Mouse (Mus musculus): ENCODE measurements around the gene Eif4enif1. TPM values are rescaled to one million over a fixed set of nuclear protein-coding genes. Genes with fewer than 3 reads are reported as not detected.

The Eif4enif1 gene
- total RNA-seq, 2 experiments from 2014 or later = 67.2 to 71.1 TPM

DNA sequence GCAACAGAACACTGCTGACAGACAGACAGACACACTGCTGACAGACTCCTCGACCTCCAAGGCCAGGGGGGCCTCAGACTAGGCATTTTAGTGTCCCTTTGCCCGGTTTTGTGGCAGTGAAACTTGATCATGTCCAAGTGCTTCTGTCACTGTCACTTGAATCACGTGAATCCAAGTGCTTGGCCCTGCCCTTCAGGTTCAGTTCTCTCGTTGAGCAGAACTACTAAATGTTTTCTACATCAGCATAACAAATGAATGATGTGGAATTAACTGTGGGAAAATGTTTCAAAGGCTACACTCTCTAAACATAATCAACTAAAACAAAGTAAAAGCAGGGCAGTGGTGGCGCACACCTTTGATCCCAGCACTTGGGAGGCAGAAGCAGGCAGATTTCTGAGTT is 76.2 kb downstream of the Eif4enif1 start:
- no peak for DNase-seq

DNA sequence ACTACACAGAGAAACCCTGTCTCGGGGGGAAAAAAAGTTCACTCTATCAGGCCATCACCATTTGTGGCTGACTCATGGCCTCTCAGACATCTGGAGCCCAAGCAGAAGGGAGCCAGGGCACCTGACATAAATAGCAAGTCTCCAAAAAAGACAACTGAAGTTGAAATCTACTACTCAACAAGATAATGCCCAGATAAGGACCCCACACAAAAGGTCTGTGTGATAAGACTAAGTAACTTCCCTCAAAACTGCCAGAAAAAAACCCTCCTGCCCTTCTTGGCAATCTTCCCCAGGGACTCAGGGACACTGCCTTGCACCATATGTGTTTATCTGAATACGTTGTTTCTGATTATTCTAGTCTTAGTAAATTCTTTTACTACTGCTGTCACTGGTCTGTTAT is 77.5 kb downstream of the Eif4enif1 start:
- DNase-seq = no peak

DNA sequence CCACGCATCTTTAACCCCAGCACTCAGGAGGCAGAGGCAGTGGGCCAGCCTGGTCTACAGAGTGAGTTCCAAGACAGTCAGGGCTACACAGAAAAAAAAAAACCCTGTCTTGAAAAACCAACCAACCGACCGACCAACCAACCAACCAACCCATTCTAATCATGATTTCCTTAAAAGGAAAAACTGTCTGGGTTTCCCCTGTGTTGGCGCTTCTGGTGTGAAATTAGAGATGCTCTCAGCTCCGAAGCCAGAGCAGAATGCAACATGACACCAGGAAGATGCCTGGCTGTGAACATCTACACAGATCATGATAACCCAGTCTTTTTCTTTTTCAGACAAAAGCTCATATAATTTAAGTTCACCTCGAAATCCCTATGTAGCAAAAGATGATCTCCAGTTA is 80.7 kb downstream of the Eif4enif1 start:
- DNase-seq = no peak

DNA sequence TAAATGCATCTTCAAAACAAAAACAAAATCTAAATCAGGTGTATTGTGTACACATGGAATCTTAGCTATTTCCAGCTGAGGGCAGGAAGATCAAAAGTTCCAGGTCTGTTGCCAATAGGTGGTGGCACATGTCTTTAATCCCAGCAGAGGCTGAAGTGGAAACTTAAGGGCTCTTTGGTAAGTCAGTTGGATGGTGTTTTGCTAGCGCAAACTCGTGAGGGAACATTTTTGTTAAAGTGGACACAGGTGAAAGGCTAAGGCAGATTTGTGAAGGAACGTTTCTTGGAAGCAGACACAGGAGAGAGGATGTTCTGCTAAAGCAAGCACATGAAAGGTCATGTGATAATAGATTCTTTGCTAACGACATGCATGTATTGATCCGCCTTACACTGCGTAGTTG is 81.5 kb downstream of the Eif4enif1 start:
- DNase-seq = no peak

DNA sequence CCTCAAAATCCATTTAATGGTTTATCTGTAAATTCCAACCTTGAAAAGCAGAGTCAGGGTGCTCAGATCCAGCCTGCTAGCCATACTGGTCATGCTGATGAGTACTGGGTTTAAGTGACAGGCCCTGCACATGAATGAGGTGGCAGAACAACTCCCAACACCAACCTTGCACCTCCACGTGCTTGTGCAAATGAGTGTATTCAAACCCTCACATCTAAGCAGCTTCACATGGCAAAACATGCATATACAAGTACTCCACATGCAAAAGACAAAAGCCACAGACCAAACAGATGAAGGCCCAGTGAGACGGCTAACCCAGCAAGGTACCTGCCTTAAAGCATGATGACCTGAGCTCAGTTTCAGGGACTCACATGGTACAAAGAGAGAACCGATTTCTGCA is 83.7 kb downstream of the Eif4enif1 start:
- DNase-seq = no peak

DNA sequence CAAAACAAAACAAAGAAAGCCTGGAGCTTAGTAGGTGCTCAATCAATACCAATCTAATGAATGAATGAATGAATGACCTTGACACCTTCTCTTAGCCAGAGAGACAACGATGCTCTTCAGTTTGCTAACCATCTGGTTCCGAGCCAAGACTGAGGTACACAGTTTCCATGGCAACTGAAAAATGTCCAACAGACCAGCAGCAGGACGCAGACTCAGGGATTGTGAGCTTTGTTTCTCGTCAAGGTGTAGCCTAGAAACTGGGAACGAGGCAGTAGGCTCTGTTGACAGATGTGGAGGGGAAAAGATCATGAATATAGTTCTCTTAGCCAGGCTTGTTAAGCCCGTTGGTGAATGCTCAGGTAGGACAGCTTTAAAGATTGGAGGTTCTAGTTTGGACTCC is 84.9 kb downstream of the Eif4enif1 start:
- DNase-seq = no peak

DNA sequence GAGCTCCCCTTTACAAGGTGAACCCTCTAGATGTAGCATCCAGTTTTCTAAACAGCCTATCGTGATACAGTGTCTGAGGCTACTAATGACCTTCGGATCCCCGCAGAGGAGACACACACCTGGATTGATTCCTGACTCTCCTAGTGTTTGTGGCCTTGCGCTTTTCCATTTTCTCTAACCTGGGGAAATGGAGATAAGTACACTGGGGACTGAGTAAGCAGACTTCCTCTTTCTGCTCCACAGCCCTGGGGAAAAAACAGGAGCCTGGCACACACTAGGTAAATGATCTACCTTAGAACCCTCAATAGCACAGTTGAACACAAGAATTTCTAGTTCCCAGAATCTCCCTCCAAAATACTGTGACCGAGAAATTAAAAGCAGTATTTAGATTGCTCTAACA is 85.7 kb downstream of the Eif4enif1 start:
- DNase-seq = no peak

DNA sequence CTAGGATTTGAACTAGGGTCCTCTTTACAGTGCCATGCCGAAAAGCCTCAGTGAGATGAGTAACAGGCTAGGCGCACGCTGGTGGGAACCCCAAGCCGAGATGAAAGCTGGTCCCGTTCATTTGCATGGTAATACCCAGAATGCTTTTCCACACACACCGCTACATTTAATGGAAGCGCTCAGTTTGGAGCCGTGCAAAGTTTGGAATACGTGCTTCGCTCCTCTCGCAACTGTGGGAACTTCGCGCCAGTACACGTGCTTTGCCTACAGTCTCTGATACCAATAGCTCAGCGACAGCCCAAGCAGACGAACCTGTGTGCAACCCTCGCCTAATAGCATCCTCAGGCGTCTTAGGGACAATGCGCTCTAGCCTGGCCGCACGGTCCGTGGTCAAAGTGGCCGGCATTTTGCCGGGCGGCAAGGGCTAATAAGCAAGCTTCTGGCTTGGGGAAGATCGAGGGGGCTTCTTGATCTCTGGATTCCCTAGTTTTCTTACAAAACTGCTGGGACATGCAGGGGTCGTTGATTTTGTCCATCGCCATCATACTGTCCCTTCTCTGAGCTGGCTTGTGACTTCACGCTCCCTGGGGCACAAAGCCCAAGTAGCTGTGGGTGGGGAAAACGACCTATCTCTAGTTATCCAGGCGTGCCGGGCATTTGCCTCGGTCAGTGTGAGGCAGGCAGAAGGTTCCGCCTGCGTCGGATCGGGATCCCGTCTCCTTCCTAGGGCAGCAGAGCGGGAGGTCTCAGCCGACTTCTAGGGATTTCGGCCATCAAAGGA is 86.5 kb downstream of the Eif4enif1 start, which contains the start of gene Patz1:
TSS of gene Patz1 (plus strand) at position 354 of the 781 bp plus-strand sequence.
- DNase-seq = no peak

DNA sequence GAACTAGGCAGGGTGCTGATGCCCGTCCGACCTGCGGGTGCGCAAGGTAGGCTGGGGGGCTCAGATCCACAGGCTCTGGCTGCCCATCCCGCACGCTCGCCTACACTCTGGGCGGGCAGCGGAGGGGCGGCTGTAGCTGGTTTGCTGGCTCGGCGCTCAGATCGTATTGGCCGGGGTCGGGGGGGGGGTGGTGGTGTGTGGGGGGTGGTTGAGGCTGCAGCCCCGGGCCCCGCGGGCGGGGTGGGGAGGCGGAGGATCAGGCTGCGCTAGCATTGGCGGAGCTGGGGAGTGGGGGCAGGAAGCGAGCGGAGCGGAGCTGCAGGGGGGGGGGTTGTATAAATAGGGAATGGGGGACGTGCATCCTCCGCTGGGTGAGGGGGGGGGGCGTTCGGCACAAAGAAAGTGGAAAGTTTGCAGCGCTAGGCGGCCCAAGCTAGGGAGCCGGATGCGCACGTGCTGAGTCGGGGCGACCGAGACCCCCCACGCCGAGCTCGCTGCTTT is 87.2 kb downstream of the Eif4enif1 start:
- peak in 1 of 2 experiments; percentile 69 for DNase-seq

DNA sequence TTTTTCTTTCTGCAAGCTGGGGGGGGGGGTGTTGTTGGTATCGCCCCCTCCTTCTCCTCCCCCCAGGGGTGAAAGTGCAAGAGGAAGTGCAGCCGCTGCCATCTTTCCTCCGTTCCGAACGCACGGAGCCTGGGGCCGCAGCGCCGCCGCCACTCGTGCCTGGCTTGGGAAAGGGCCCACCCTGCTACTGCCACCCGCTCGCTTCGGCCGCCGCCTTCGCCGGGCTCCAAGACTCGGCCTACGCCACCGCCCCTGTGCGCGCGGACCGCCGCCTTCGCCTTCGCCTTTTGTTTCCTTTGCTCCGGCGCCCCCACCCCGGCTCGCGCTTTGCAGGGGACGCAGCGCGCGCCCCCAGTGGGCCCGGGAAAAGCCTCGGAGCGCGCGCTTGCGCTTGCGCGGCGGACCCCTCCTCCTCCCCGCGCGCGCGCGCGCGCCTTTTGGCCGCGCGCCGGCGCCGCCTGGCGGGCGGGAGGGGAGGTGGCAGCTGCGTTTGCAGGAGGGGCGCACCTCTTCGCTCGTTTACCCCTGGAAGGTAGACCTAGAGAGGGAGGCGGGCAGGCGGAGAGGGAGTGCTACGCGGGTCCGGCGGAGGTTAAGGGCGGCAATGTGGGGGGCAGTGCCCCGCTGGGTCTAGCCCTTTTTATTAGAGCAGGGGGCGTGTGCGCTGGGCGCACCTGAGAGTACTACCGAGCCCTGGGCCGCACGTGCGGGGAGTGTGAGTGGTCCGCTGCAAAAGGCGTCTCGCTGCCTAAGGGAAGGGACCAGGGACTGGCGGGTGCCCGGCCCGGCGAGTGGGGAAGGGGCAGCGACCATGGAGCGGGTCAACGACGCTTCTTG is 87.8 kb downstream of the Eif4enif1 start:
- DNase-seq = peak; percentile 88 to 90

DNA sequence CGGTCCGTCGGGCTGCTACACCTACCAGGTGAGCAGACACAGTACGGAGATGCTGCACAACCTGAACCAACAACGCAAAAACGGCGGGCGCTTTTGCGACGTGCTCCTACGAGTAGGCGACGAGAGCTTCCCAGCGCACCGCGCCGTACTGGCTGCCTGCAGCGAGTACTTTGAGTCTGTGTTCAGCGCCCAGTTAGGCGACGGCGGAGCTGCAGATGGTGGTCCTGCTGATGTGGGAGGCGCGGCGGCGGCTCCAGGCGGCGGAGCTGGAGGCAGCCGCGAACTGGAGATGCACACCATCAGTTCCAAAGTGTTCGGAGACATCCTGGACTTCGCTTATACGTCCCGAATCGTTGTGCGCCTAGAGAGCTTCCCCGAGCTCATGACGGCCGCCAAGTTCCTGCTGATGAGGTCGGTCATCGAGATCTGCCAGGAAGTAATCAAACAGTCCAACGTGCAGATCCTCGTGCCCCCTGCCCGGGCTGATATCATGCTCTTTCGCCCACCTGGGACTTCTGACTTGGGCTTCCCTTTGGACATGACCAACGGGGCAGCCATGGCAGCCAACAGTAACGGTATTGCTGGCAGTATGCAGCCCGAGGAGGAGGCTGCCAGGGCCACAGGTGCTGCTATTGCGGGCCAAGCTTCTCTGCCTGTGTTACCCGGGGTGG is 88.6 kb downstream of the Eif4enif1 start:
- DNase-seq = peak; percentile 64 to 71

DNA sequence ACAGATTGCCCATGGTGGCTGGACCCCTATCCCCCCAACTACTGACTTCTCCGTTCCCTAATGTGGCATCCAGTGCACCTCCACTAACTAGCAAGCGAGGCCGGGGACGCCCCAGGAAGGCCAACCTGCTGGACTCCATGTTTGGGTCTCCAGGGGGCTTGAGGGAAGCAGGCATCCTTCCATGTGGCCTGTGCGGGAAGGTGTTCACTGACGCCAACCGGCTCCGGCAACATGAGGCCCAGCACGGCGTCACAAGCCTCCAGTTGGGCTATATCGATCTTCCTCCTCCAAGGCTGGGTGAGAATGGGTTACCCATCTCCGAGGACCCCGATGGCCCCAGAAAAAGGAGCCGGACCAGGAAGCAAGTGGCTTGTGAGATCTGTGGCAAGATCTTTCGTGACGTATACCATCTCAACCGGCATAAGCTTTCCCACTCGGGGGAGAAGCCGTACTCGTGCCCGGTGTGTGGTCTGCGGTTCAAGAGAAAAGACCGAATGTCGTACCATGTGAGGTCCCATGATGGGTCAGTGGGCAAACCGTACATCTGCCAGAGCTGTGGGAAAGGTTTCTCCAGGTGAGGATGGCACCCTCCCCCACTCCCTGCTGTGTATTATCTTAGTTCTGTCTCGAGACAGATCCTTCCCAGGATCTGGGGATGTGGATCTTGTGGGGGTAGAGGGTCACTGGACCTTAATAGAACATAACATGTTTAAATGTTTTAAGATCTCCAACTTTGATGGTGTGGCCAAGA is 89.3 kb downstream of the Eif4enif1 start:
- peak in 1 of 2 experiments; percentile 41 for DNase-seq

DNA sequence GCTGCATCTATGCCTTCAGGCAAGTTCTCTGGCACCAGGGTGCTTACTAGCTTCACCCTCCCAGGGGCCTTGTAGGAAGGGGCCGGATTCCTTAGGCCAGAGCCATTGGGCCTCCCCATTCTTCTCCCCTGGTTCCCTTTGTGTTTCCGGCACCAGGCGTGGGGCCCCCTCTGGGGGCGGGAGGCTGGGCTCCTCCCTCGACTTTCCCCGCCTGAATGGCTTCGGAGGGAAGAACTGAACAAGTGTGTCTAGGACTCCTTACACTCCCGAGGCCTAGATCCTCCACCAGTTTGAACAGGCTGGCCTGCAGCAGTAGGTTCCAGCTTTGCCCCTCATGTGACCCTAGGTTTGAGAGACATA is 89.8 kb downstream of the Eif4enif1 start:
- no peak for DNase-seq

DNA sequence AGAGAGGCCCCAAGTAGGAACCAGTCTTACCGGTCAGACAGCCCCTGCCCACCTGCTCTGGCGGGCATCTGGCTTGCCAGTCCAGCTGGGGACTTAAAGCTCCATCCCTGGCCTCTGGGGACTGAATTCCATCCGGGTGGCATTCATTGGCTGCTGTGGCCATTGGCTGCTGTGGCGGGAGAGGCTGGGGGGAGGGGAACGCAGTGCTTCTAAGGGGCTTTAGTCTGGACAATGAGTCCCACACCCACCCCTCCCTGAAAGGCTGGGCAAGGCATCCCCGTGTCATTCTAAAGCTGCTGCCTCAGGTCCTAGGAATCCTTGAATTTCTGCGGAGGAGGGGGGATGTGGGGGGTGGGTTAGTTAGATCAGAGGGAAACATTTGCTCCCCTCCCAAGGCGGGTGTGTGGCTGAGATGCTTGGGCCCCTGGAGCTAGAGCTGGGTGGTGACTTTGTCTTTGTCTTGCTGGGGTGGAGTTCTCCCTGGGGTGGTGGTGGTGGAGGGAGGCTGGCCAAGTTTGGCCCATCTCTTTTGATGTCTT is 90.6 kb downstream of the Eif4enif1 start:
- DNase-seq = no peak

DNA sequence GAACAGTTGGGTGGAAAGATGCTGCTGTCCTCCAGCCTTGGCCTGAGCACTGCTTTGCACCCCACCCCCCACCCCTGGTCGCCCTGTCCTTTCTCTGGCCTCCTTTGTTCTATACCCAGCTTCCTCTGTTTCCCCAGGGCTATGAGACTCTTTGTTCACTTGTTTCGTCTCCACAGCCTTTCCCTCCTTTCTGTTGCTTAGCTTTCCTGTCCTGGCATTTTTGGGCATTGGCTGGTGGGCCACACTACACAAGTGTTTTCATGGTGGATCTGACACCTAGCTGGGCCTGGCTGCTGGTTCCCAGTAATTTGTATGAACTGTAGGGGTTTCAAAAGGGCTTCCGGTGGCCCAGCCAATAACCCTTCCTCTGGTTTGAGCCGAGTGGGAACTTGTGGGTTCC is 91.2 kb downstream of the Eif4enif1 start:
- DNase-seq = no peak

Other genes starting within 250 kb of the Eif4enif1 start
- gene Sfi1, start 8.9 kb upstream of the Eif4enif1 start, total RNA-seq (2021) = 10 to 100 TPM; 66.4 to 85.4 TPM
- gene Drg1, start 64.0 kb downstream of the Eif4enif1 start, total RNA-seq (2021) = 100 to 1,000 TPM in 1 of 2 experiments, 10 to 100 TPM in 1; 96.5 to 101 TPM
- gene Patz1, start 86.5 kb downstream of the Eif4enif1 start, total RNA-seq (2021) = 10 to 100 TPM; 52.1 to 54.1 TPM
- gene Pik3ip1, start 128.0 kb downstream of the Eif4enif1 start, total RNA-seq (2021) = 10 to 100 TPM; 40.5 to 45.6 TPM
- 10 to 100 TPM; 95.5 to 98.4 TPM for gene Limk2, start 206.8 kb downstream of the Eif4enif1 start, total RNA-seq (2021)
- 10 to 100 TPM; 25.6 to 27.4 TPM for gene Rnf185, start 250.0 kb downstream of the Eif4enif1 start, total RNA-seq (2021)

Measured in layer of hippocampus, postnatal 36 days (tissue).